Mouse (Mus musculus) cerebellum, adult (tissue): ENCODE data around the gene Rtp2.

Experiments used
- ATAC-seq: cut with Nextera tagmentation; 2 replicates; pipeline ENCODE4 v1.9.2; 2017; ENCODE audit warnings: mild to moderate bottlenecking, moderate library complexity, mixed read lengths; ENCODE audit not compliant: insufficient number of reproducible peaks, low FRiP score, low TSS enrichment

Rtp2 gene

DNA sequence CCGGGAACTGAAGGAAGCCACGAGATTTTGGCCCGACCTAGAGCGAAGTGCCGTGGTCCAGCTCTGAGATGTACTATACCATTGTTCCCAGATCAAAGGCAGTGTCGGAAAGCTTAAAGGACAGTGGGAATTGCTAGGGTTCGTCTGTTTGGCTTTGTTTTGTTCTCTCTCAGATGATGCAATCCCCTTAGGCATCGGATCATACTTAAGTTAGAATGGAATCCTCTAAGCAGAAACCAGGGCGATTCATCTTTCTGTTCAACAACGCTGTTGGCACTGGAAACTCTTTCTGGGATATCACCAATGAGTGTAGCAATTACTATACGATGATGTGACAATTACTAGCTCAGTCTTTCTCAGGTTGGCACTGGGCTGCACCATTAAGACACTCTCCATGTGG is at the start of gene Rtp2:
TSS of gene Rtp2 (minus strand) at position 101 of the 400 bp plus-strand sequence.
- ATAC-seq: no peak

DNA sequence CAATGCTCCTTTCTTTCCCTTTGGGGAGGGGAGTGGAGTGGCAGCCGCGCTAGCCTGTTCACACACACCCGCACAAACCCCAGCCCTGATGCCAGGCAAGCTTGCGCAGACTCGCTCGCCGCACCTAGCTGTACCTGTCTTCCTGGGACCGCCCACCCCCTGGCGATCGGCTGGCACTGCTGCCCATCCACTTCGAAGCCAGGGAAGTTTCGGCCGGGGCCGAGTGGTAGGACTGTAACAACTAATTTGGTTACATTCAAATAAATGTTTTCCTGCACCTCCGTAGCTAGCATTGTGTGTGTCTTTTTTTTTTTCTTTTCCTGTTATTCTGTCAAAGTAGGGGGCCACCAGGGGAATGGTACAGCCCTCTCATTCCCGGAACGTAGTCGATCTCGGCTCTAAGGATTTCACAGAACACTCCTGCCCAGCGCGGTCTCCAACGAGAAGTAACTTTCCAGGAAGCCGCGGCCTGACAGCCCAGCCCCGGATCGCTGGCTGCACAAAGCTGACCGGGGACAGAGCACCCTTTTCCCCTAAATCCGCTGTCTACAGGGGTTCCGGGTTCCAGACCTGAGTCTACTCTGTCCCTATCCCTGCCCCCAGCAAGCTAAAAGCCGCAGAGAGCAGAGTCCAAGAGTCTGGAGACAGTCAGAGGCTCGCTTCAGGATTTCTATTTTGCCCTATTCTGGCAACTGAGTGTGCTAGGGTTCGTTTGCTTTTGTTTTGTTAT is 49.0 kb upstream of the Rtp2 start:
- no peak for ATAC-seq

DNA sequence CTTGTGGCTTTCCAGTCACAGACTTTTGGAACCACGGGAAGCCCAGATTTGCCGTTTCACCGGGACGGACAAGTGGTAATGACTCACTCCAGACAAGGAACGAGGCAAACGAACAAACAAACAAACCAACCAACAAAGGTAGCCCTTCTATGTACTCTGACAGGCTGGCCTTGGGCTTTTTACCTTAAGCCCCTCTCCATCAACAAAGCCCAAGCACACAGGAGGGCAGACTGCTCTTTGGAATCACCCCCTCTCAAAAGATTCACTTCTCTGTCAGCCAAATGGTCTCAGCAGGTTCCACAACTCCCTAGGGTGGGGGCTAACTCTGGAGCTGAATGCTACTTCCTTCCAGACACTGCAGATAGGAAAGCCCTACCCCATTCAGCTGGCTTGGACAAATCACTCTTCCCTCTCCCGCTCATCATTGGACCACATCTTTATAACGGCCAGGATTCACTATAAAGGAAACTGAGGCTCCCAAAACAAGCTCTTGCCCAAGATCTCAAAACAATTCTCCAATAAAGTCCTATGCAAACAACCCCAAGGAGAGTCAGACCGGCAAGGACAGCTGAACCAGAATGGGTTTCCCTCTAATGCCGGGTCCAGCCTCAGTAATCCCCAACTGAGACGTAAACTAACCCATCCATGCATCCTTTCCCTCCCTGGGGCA is 48.1 kb upstream of the Rtp2 start:
- ATAC-seq: no peak

DNA sequence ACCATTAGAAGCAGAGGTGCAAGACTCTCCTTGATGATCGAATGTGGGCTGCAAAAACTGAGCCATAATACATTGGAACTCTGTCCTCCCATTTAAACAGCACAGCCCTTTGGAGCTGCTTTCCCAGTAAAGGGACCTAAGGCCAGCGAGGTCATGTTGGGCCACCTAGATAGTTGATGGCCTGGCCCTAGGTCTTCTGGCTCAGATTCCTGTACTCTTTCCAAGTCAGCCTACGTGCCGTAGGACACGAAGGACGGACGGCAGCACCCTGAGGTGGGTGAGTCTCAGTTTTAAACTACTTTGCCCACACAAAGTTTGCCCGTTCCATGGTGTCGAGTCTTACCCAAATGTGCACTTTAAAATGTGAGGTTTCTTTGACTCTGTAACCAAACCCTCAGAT is 47.3 kb upstream of the Rtp2 start:
- no peak for ATAC-seq

DNA sequence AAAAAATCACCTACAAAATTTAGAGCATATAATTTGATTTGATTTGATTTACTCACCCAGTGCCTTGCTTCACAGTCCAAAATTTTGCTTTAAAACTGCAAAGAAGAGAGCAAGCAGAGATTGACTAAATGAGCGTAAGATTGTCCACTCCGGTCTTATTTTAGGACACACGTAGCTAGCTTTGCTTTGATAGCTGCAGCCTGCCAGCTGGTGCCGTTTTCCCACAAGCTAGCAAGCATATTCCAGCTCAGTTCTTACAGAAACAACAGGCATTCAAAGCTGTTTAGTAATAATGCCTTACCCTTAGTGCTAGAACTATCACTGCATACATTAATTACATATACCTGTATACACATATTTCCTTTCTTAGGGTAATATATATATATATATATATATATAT is 46.3 kb upstream of the Rtp2 start:
- ATAC-seq: no peak

DNA sequence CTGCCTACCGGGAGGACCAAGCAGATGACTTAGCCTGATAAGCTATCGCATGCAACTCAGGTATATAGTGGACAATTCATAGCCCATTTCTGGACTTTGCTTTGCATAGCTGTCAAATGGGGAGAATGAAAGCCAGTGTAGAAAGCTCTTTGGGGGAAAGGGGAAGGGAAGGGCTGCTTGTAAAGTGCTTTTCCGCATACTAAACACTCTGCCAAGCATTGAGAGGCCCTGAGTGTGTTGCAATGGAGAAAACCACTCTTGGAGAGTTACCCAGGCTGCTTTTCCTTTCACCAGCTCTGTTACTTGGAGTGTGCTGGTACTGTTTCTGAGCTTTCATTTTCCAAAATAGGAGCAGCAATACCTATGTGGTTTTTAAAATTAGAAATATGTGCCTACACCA is 45.5 kb upstream of the Rtp2 start:
- no peak for ATAC-seq

DNA sequence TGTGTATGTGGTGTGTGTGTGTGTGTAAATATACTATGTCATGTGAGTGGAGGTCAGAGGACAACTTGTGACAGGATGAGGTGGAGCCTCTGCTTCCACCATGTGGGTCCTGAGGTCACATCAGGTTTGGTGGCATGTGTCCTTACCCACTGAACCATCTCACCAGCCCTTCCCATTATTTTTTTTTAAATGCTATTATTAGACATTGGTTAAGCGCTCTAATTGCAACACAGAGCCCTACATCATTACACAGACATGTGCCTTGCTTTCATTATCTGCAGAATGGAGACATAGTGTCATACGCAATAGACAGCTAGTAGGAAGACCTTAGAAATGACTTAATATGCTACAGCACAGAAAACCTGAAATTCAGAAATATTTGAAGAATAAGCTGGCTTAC is 44.0 kb upstream of the Rtp2 start:
- ATAC-seq: no peak

DNA sequence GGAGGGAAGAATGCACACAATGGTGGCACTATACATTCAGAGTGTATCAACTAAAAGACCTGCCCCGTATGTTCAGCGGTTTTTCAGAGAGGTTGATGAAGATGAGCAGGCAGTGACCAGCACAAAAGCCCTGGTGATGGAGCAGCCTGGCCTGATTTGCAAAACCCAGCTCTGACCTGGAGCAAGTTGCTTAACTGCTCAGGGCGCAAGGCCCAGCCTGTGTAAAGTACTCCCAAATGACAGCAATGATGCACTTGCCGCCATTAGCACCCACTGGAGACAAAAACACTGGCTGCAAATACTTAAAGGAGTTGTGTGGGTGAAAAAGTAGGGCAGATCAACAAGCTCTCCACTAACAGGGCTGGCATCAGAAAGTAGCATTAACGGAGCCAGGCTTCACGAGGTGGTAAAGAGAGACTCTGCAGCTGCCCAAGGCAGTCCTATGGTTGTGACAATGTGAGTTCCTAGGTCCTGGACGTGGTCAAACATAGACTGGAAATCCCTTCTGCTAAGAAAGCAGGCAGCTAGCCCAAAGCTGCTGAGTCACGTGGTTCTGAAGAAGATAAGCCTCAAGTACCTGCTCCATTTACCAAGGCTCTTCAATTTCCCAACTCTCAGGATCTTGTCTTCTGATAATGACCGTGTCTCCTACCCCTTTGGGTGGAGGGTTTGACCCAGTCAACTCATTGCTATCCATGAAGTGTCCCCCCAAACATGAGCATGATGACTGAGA is 41.6 kb upstream of the Rtp2 start:
- no peak for ATAC-seq

DNA sequence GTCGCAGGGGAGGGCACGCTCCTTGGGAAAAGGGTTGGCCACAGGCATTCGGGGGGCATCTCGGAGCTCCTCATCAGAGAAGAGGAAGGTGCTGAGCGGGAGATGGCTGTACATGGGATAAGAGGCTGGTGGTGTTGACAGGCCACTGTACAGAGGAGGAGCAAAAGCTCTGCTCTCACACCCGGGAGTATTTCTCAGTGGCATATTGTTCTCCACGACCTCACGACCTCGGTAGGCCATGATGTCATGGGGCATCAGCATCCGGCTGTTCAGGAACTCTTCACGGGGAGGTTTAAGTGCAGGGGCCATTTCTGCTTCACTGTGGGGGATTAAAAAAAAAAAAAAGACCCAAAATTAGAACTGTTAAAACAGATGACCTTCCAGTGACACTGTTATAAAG is 40.7 kb upstream of the Rtp2 start:
- ATAC-seq: no peak

DNA sequence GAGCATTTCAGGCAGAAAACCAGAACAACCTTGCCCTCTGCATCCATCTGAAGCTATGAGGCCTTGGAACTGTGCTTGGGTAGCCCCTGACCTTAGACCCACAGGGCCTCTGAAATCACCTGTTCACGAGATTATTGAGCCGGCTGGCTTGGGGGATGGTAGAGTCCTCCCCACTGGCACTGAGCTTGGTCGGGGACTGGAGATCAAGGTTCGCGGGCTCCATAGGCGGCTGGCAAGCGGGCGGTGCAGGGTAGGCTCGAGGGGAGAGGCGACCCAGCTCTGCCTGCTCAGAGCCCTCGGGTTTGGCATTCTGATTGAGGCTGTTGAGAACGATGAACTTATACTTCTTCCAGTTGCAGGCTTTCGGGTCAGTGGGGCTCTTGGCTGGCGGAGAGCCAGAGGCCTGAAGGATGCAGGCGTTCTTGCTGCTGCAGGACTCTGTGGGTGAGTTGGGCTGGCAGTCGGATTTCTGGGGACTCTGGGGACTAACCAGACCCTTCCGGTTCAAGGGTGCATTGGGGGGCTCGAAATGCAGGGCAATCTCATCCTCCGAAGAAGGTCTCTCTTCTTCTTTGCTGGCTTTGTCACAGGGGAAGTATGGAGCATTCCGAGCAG is 40.0 kb upstream of the Rtp2 start:
- ATAC-seq: no peak

DNA sequence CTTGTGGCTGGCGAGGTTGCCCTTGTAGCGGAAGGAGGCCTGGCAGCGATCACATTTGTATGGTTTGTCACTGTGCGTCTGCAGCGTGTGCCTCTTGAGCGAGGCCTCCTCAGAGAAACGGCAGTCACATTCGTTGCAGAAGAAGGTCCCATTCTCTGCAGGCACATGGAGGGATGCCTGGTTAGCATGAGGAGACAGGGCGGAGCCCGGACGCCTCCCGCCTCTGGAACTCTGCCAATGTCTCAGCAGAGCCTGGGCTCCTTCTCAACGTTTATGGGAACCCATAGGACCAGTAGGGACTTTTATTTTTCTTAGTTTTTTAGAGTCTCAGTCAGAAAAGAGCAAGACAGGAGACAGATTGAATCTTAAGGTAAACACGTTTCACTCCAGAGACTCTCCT is 37.7 kb upstream of the Rtp2 start:
- no peak for ATAC-seq

DNA sequence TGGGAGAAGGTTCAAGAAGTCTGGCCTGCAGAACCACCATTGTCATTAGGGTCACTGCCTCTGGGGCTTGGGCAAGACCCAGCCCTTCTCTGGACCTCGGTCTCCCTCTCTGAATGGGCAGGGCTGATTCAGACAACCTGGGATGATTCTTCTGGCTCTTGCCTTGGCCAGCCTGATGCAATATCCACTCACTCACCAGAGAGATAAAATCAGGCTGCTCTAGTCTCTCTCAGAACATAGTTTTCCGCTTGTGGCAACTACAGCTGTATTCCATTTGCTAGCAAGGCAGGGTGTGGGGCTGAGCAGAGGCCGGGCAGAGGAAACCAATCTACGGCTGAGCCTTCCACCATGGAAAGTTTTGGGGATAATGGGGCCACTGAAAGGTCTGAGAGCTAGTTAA is 36.7 kb upstream of the Rtp2 start:
- no peak for ATAC-seq

DNA sequence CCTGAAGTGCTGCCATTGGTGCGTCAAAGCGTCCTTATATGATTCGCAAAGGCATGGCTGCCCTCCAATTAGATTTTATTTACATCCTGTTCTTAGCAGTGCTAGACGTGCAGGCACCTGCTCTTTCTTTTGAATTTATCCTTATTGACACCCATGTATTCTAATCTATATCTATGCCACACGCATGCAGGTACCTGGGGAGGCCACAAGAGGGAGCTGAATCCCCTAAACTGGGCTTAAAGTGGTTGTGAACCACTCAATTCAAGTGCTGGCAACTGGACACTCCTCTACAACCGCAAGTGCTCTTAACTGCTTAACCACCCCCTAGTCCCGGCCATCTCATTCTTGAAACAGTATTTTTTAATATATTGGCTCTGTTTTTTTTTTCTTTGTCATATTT is 35.1 kb upstream of the Rtp2 start:
- ATAC-seq: no peak

DNA sequence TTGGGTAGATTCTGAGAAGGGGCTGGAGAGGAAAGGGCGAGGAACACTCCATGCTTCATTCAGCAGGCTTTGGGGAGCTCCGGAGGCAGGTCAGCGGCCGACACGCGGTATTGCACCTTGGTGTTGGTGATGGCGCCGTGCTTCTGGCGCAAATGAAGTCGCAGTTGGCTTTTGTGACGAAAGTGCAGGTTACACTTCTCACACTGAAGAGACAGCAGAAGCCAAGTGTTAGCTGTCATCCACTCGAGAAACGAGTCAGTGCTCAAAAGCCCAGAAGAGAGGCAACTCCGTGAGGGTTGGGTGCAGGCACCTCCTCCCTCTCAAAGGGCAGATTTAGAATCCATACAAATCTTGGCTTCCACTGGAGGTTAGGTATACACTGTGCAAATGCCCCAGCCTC is 33.9 kb upstream of the Rtp2 start:
- no peak for ATAC-seq

DNA sequence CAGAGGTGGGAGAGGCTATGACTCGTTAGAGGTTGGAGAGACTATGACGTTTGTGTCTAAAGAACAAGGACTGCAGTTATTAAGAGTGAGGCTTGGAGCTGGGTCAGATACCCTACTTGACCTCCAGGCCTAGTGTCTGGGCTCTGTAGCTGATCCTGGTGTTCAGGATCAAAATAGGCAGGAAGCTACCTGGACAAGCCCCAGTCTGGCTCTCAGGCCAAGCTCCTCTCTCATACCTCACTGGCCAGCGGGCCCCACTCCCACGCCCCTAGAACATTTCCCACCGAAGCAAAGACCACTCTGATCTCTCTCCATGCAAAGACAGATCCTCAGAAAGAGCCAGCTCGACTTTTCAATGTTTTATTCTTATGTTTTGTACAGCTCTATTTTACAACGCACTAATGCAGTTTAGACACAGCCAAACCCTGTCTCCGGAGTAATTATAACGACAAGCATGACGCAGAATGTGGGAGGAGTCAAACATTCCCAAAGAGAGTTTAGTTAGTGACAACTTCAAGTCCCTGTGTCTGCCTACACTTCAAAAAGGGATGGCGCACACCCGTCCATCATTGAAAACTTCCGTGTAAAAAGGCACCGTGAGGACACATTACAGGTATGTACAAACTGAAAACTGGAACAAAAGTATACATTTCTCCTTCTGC is 32.6 kb upstream of the Rtp2 start:
- ATAC-seq: no peak

DNA sequence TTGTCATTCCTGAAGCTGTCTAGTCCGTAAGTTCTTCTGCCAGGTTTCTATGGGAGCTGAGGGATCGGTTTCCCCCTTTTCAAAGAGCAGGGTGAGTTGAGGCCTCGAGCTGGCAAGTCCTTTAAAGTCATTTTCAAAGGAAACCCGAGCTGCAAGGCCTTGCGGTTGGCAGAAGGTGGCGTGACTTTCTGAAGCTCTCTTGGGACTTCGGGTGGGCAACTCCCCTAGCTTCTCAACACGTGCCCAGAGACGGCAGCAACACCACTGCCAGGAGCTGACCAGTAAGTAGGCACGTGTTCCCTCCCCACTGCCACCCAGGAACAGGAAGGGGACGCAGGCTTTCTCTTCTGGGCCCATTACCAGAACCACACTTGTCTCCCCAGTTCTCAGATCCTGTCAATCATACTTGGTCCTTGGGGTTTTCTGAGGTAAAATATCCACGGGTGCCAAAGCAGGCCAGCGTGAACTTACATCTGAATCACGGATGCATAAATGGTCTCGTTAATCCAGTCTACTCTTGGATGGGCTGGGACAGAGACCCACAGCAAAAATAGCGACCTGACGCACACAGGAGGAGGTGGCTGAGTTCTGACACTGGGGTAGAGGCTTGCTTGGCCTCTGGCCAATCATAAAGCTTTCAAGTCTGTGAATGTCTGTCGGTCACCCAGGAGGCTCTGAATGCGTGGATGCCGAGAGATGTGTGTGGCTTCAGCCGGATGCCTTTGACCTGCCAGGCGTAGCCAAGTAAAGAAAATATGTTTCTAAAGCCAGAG is 31.9 kb upstream of the Rtp2 start:
- no peak for ATAC-seq

DNA sequence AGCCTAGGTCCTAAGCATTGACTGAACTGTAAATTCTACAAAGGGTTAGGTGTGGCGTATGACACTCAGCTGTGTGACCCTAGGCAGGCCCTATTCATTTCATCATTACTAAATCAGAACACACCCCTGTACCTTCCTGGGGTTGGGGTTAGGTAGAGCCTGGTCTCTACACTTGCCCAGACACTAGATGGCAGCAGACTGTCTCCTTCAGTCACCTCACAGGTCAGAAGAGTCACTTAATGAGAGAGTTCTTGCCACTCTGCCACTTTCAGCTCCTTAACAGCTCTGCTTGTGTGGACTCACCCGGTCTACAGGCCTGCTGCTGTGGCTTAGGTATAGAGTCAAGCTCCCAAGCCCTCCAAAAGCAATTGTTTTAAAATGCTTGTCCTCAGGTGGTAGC is 30.2 kb upstream of the Rtp2 start:
- 0 out of 2 replicates have a peak, but pooled peaks have one; percentile 32 for ATAC-seq

DNA sequence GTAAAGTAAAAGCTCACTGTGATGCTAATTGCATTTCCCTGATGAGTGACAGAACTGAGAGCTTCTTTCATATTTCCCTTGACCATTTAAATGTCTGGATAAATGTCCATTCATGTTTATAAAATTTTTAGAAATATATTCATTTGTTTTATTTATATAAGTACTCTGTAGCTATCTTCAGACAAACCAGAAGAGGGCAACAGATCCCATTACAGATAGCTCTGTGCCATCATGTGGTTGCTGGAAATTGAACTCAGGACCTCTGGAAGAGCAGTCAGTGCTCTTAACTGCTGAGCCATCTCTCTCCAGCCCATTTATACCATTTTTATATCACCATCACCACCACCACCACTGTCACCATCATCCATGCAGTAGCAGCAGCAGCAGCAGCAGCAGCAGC is 26.7 kb upstream of the Rtp2 start:
- no peak for ATAC-seq

DNA sequence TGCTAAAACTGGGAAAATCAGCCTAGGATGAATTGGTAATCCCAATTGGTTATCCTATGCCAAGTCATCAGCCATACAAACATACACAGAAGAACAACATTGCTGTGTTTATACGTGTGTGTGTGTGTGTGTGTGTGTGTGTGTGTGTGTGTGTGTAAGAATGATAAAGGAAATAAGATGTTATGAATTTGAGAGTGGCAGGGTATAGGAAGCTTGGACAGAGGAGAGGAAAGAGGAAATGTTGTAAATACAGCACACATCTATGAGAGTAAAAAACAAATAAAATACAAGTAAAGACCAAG is 21.7 kb upstream of the Rtp2 start:
- no peak for ATAC-seq
